Mouse (Mus musculus) gastrocnemius, postnatal 10 days (tissue): Measurements from ENCODE around the gene Aqp9. TPM values are rescaled to one million over a fixed set of nuclear protein-coding genes. Genes with fewer than 3 reads are reported as not detected.

Experiments
- DNase-seq: peaks from one replicate; pipeline ENCODE4 v3.0.0; 2021; ENCODE audit warnings: mixed read lengths
- total RNA-seq, 2 experiments: library from RNA; stranded (reverse); gene quantifications; 2 replicates each; pipeline ENCODE4 v1.2.3; 2021

Gene Aqp9
- total RNA-seq, 2 experiments from 2014 or later: 0.56 TPM; not detected in 1

DNA sequence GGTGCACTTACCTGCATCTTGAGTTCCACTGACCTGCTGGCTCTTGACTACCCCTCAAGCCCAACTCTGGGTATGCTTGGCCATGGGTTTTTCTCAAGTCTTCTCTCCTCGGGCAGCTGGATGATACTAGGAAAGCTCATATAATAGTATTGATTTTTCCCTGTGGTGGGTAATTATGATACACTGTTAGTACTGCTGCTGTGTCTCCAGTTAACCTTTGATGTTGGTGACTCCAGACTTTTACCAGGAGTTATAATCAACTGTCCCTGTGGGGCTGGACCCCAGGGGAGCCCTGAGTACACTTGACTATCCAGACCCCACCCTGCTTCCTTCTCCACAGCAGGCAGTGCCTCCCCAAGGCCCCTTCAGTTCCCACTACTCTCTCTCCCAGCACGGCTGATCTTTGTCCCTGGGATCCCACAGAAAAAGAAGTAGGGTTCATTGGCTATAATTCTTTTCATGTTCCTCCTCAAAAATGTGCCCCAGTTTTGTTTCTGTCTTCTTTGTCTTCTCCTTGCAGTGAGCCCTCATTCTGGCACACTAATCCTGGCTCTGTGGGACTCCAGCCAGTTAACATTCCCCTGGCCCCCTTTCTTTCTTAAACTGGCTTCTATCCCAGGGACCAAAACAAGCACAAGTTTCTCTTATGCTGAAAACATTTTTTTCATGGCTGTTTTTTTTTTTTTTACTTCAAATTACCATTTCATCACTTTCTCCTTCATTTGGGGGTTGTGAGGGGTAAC, 838 bp downstream of the Aqp9 start:
- no peak for DNase-seq

- DNase-seq: no peak
These were observed 1.5 kb downstream of the Aqp9 start for GRCm38 (mm10) chr9:71166871-71167465.

GRCm38 (mm10) chr9:71166019-71166705, 2.3 kb downstream of the Aqp9 start:
- DNase-seq: no peak

DNA sequence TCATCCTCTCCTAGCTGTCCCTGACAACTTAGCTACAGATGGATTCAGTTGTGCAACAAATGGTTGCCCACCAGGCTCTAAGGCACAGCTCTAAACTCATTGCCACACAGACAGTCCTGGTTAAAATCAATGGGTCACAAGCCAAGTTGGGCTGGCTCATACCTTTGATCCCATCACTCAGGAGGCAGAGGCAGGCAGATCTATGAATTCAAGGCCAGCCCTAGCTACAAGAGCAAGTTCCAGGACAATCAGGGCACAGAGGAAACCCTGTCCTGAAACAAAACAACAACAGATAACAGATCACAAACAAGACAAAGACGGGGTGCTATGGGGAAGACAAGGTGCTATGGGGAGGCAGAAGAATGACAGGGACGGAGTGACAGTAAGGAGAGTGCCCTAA, 3.0 kb downstream of the Aqp9 start:
- DNase-seq: no peak

GRCm38 (mm10) chr9:71165061-71165460, 3.4 kb downstream of the Aqp9 start:
- DNase-seq: no peak

DNA sequence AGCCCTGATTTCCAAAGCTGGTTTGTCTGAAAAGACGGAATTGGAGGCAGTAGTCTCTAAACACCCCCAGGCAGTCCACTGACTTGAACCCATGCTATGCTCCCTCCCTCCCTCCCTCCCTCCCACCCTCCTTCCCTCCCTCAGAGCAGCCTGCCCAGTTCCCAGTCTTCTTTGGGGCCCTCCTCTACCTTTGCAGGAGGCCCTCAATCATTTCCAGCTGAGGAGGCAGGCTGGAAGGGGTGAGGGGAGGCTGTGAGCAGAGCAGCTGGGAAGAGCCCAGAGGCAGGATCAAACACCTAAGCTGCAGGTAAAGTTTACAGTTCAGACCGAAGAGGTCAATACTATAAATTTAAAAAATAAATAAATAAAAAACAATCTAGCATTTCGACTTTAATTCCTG, 4.1 kb downstream of the Aqp9 start:
- no peak for DNase-seq

- no peak for DNase-seq
These were observed 5.4 kb downstream of the Aqp9 start for GRCm38 (mm10) chr9:71162858-71163740.

- no peak for DNase-seq
These were observed 6.2 kb downstream of the Aqp9 start for GRCm38 (mm10) chr9:71162131-71162857.

GRCm38 (mm10) chr9:71160849-71161711, 7.4 kb downstream of the Aqp9 start:
- no peak for DNase-seq

DNA sequence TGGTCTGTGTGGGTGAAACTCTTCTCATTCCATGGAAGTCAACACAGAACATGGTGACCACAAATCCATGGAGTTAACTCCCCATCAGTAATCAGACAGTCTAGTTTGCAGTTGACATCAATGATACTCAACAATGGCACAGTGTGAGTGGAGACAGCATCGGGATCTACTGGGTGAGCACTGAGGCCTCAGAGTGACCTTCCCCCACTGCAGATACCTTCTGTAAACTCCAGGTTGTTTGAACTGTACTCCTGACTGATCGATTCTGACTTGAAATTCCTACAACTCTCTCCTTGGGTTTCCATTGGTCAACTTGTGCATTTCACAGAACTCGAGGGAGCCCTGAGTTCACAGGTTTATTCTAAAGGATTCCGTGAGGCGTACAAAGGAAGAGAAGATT, 8.8 kb downstream of the Aqp9 start:
- no peak for DNase-seq

- no peak for DNase-seq
These were observed 9.3 kb downstream of the Aqp9 start for GRCm38 (mm10) chr9:71159060-71159626.

GRCm38 (mm10) chr9:71157921-71158646, 10.4 kb downstream of the Aqp9 start:
- DNase-seq: no peak

DNA sequence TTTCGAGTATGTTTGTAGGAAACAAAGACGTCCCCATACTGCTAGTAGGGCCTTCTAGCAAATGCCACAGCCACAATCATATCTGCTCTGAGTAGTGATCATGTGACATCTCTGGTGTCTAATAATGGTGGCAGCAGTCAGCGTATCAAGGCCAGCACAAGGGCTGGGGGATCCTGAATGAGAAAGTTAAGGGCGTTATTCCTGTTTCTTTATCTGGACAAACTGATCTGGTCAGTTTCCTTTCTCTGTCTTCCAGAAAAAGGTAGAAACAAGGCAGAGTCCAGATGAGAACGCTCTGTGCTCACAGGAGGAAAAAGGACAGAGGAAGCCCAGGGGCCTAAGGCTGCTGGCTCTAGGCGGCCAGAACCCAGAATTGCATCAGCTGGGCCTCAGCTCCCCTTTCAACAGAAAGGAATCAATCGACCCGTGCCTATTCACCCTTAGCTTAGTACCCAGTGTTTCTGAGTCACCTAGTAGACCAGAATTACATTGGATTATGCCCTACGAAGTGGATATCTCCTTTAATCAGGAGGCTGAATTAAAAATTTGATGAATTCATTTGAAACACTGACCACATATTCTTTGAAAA, 11.9 kb downstream of the Aqp9 start:
- no peak for DNase-seq

GRCm38 (mm10) chr9:71155399-71156005, 13.0 kb downstream of the Aqp9 start:
- DNase-seq: no peak

DNA sequence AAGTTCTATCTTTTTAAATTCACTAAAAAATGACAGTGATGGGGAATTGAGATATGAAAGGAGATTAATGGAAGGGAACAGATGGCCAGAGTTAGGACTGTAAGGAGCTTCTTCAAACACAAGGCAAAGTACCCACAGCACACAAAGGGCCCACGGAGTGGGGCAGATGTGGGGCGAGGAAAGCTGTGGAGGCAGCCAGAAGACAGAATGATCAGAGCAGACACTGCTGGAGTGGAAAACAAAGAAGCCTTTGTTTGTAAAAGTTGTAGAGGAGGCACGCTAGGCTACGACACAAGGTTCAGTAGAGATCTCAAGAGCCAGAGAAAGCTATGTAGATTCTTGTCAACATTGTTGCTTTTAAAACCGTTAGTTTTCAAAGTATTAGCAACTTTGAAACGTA, 17.1 kb downstream of the Aqp9 start:
- no peak for DNase-seq

GRCm38 (mm10) chr9:71150175-71150574, 18.3 kb downstream of the Aqp9 start:
- DNase-seq: no peak

DNA sequence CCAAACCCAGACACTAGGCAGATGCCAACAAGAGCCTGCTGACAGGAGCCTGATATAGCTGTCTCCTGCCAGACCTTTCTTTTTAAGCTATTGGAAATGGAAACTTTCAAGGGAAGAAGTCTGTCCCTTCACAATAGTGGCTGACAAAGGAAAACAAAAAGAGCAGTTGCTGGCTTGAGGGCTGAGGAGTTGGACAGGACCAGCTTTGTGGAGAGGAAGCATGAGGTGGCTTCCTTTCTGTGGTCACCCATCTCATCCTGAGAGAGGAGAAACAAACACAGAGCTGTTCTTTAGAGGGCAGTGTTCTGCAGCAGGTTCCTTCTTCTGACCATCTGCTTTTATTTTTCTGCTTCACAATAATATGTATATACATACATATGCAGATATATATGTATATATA, 19.6 kb downstream of the Aqp9 start:
- DNase-seq: no peak

DNA sequence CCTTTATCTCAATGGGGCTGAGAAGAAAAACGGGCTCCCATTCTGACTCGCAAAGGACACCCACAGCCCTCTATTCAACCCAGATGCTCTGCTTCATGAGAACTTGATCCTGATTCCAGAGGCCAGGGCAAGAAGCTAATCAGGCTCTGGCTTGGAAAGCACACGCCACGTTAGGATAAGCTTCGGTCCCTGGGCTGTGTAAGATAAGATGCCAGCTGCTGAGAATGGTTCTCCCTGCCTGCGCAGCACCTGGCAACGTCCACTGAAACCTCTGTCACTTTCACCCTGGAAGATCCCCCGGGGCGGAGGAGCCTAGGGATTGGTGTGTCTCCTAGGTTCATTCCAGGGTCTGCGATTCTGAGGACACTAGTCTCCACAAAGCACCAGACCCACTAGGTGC, 22.3 kb downstream of the Aqp9 start:
- DNase-seq: no peak

GRCm38 (mm10) chr9:71140205-71140604, 28.3 kb downstream of the Aqp9 start:
- DNase-seq: no peak
